Mouse (Mus musculus) myocyte (in vitro differentiated cells): Measurements from ENCODE around the gene Sirt7. TPM values are rescaled to one million over a fixed set of nuclear protein-coding genes. Genes with fewer than 3 reads are reported as not detected.

Source experiments
- H3K27me3 ChIP-seq: one replicate; pipeline ENCODE4 v1.6.1; 2011; ENCODE audit not compliant: control insufficient read depth, insufficient read depth, insufficient read length
- H3K36me3 ChIP-seq: one replicate; pipeline ENCODE4 v1.6.1; 2011; ENCODE audit not compliant: control insufficient read depth, insufficient read depth
- H3K4me2 ChIP-seq: one replicate; pipeline ENCODE4 v1.6.1; 2011; ENCODE audit warnings: low read depth, control low read depth
- H3K4me3 ChIP-seq: one replicate; pipeline ENCODE4 v1.5.1; 2011; ENCODE audit warnings: mild to moderate bottlenecking, control low read depth, moderate library complexity
- H3K79me2 ChIP-seq: one replicate; pipeline ENCODE4 v1.6.1; 2011; ENCODE audit not compliant: control insufficient read depth, insufficient read depth
- H3ac ChIP-seq: one replicate; pipeline ENCODE4 v1.6.1; 2011; ENCODE audit not compliant: control insufficient read depth, insufficient read length
- CEBPB ChIP-seq: IDR thresholded peaks from 2 replicates; pipeline ENCODE4 v1.6.1; 2011; ENCODE audit warnings: mild to moderate bottlenecking, moderate library complexity; ENCODE audit not compliant: poor library complexity, insufficient read depth, severe bottlenecking
- E2F4 ChIP-seq: IDR thresholded peaks from one replicate; pipeline ENCODE4 v1.6.1; 2011; ENCODE audit warnings: mild to moderate bottlenecking, control low read depth, moderate library complexity; ENCODE audit not compliant: insufficient read depth
- MAX ChIP-seq: IDR thresholded peaks from one replicate; pipeline ENCODE4 v1.6.1; 2011; ENCODE audit warnings: low read depth, mild to moderate bottlenecking, control low read depth
- MYOD1 ChIP-seq, 3 experiments: IDR thresholded peaks; one replicate each; pipeline ENCODE4 v1.6.1; 2011; ENCODE audit warnings: control low read depth in 2 of 3, low read depth in 2 of 3, mild to moderate bottlenecking in 2 of 3, moderate library complexity in 1 of 3; ENCODE audit not compliant: insufficient read length in 2 of 3, control insufficient read depth in 1 of 3
- MYOG ChIP-seq, 3 experiments: IDR thresholded peaks; one replicate each; pipeline ENCODE4 v1.6.1; 2011; ENCODE audit warnings: control low read depth in 2 of 3, low read depth in 2 of 3, mild to moderate bottlenecking in 2 of 3; ENCODE audit not compliant: insufficient read length in 2 of 3, control insufficient read depth in 1 of 3, insufficient read depth in 1 of 3
- POLR2A ChIP-seq: IDR thresholded peaks from one replicate; pipeline ENCODE4 v1.6.1; 2011; ENCODE audit warnings: low read depth, mild to moderate bottlenecking, control low read depth, moderate library complexity; ENCODE audit not compliant: insufficient read length
- POLR2AphosphoS2 ChIP-seq: IDR thresholded peaks from one replicate; pipeline ENCODE4 v1.6.1; 2011; ENCODE audit warnings: low read depth, control low read depth; ENCODE audit not compliant: insufficient read length
- REST ChIP-seq: IDR thresholded peaks from one replicate; pipeline ENCODE4 v1.6.1; 2011; ENCODE audit warnings: mild to moderate bottlenecking, control low read depth, moderate library complexity; ENCODE audit not compliant: insufficient read depth, insufficient read length
- SRF ChIP-seq: IDR thresholded peaks from one replicate; pipeline ENCODE4 v1.6.1; 2011; ENCODE audit warnings: low read depth; ENCODE audit not compliant: control insufficient read depth, insufficient read length
- TCF12 ChIP-seq: IDR thresholded peaks from one replicate; pipeline ENCODE4 v1.6.1; 2011; ENCODE audit warnings: mild to moderate bottlenecking, control low read depth; ENCODE audit not compliant: poor library complexity, insufficient read depth, severe bottlenecking
- TCF3 ChIP-seq: IDR thresholded peaks from one replicate; pipeline ENCODE4 v1.6.1; 2011; ENCODE audit warnings: low read depth, control low read depth; ENCODE audit not compliant: insufficient read length
- USF1 ChIP-seq: IDR thresholded peaks from one replicate; pipeline ENCODE4 v1.6.1; 2011; ENCODE audit warnings: low read depth, mild to moderate bottlenecking, control low read depth, moderate library complexity
- polyA plus RNA-seq: library from polyadenylated mRNA; unstranded; fragments of >200 nt; fragmentation: generic; extraction: Trizol; gene quantifications from one replicate; pipeline ENCODE4 v1.2.1, GENCODE M21; 2012; ENCODE audit warnings: missing spikeins

Sirt7 gene
- polyA plus RNA-seq, 1 experiment, result 29.9 TPM

DNA sequence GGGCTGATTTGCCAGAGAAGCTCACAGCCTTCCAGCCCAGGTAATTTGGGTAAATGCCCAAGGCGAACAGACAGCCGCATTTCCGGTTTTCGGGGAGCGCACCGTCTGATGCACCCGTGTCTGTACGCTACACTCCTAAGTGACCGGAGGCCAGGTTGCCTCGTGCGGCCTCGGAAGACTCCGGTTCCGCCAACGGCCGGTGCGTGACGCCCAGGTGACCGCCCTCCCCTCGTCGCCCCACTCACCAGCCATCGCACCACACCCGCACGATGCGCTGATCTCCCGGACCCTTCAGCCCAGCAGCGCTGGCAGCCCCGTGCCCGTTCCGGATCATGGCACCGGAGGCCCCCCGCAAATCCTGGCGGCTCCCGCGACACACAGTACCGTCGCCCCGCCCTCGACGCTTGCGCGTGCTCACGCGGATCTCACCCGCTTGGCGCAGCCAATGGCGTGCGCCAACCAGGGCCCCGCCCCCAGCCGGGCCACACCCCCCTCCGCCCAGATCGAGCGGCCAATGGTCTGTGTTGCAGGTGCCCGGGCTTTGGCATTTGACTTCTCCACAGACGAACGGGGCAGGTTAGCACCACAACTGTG, 7.4 kb downstream of the Sirt7 start, which contains the start of gene Pcyt2:
Gene Pcyt2, minus strand, starts transcription at position 418 of the 594 bp plus-strand sequence.
- H3K4me3 ChIP-seq, result peak within 1 kb of the TSS; percentile 65
- H3K4me2 ChIP-seq, result peak within 1 kb of the TSS; percentile 82
- peaks cover 26% of the 10 kb centered on the region for H3K36me3 ChIP-seq
- peaks cover 34% of the 10 kb centered on the region for H3K79me2 ChIP-seq
- TF ChIP-seq MAX (no peak), SRF (peak; percentile 35), MYOD1 (IDR thresholded peaks at IDR 0.05; ENCODE audit: control insufficient read depth in 1 of 3, insufficient read length in 2 of 3, low read depth in 2 of 3) (peak in 1 of 3 experiments; percentile 1), TCF12 (no peak), POLR2A (peak; percentile 94), USF1 (no peak), CEBPB (no peak), MYOG (IDR thresholded peaks at IDR 0.05; ENCODE audit: control insufficient read depth in 1 of 3, insufficient read depth in 1 of 3, insufficient read length in 2 of 3, low read depth in 2 of 3) (peak in 1 of 3 experiments; percentile 20), E2F4 (peak; percentile 26), POLR2AphosphoS2 (peak; percentile 99), TCF3 (no peak)
- H3K27me3 ChIP-seq, result no peaks in the 10 kb centered on the region
- peak within 1 kb of the TSS; percentile 13 for H3ac ChIP-seq

GRCm38 (mm10) chr11:120616617-120617294, 8.3 kb downstream of the Sirt7 start:
- Histone ChIP-seq H3K4me3 (peak overlapping the region; percentile 65), H3K4me2 (peak overlapping the region; percentile 82), H3K79me2 (peaks cover 34% of the 10 kb centered on the region), H3K36me3 (peaks cover 26% of the 10 kb centered on the region), H3ac (peak overlapping the region; percentile 13), H3K27me3 (no peaks in the 10 kb centered on the region)
- TF ChIP-seq TCF12, result no peak
- no peak for TF ChIP-seq MYOD1 (IDR thresholded peaks at IDR 0.05; ENCODE audit: control insufficient read depth in 1 of 3, insufficient read length in 2 of 3, low read depth in 2 of 3)
- no peak for TF ChIP-seq POLR2AphosphoS2
- TF ChIP-seq CEBPB, result no peak
- TF ChIP-seq SRF, result no peak
- TF ChIP-seq MAX, result no peak
- no peak for TF ChIP-seq REST
- no peak for TF ChIP-seq MYOG (IDR thresholded peaks at IDR 0.05; ENCODE audit: control insufficient read depth in 1 of 3, insufficient read depth in 1 of 3, insufficient read length in 2 of 3, low read depth in 2 of 3)
- TF ChIP-seq TCF3, result no peak
- TF ChIP-seq POLR2A, result no peak
- TF ChIP-seq USF1, result no peak
- TF ChIP-seq E2F4, result no peak

GRCm38 (mm10) chr11:120615606-120616203, 9.3 kb downstream of the Sirt7 start:
- H3K36me3 ChIP-seq, result peaks cover 29% of the 10 kb centered on the region
- peaks cover 34% of the 10 kb centered on the region for H3K79me2 ChIP-seq
- H3K4me3 ChIP-seq, result peak overlapping the region; percentile 65
- no peak overlapping the region for H3ac ChIP-seq
- no peak for TF ChIP-seq POLR2AphosphoS2
- no peak for TF ChIP-seq TCF3
- no peak for TF ChIP-seq USF1
- TF ChIP-seq MYOG (IDR thresholded peaks at IDR 0.05; ENCODE audit: control insufficient read depth in 1 of 3, insufficient read depth in 1 of 3, insufficient read length in 2 of 3, low read depth in 2 of 3), result peak in 1 of 3 experiments; percentile 26
- H3K4me2 ChIP-seq, result peak overlapping the region; percentile 82
- no peaks in the 10 kb centered on the region for H3K27me3 ChIP-seq

DNA sequence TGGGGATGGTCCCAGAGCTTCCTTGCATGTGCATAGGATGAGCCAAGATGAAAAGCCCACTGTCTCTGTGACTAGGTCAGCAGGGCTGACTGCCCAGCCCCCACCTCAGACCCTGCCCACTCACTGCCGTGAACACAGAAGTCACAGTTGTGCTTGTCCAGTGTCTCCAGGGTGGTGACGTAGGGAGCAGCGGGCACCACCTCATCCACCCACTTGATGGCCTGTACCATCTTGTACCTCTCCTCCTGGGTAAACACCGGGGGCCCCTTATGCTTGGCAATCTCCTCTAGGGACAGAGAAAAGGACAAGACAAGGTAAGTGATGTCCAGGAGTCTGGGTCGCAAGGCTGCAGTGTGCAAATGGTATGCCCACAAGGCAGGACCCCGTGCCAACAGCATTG, 9.9 kb downstream of the Sirt7 start:
- Histone ChIP-seq H3K79me2 (peaks cover 34% of the 10 kb centered on the region), H3K4me3 (peak overlapping the region; percentile 65), H3K27me3 (no peaks in the 10 kb centered on the region), H3K4me2 (peak overlapping the region; percentile 82), H3ac (no peak overlapping the region), H3K36me3 (peaks cover 29% of the 10 kb centered on the region)
- TF ChIP-seq POLR2A (no peak), CEBPB (no peak), SRF (no peak), MYOG (IDR thresholded peaks at IDR 0.05; ENCODE audit: control insufficient read depth in 1 of 3, insufficient read depth in 1 of 3, insufficient read length in 2 of 3, low read depth in 2 of 3) (no peak), TCF12 (no peak), USF1 (no peak), MAX (no peak), POLR2AphosphoS2 (no peak), E2F4 (no peak)
